Mouse (Mus musculus): ENCODE data around the gene Gm49396. TPM values are rescaled to one million over a fixed set of nuclear protein-coding genes. Genes with fewer than 3 reads are reported as not detected.

Gene Gm49396
- polyA plus RNA-seq, 1 experiment: 1.0 TPM

- H3K4me3 ChIP-seq: no peak overlapping the region
- H3K27me3 ChIP-seq (ENCODE audit: control insufficient read depth, insufficient read depth, insufficient read length): no peaks in the 10 kb centered on the region
- H3K4me2 ChIP-seq (ENCODE audit: low read depth): no peak overlapping the region
- TF ChIP-seq CEBPB (IDR thresholded peaks at IDR 0.05; ENCODE audit: insufficient read depth, poor library complexity, severe bottlenecking) (no peak), TCF12 (IDR thresholded peaks at IDR 0.05; ENCODE audit: insufficient read depth, poor library complexity, severe bottlenecking) (no peak), POLR2A (IDR thresholded peaks at IDR 0.05; ENCODE audit: insufficient read length, low read depth) (no peak), MYOD1 (IDR thresholded peaks at IDR 0.05; ENCODE audit: control insufficient read depth in 1 of 3, insufficient read length in 2 of 3, low read depth in 2 of 3) (no peak), REST (IDR thresholded peaks at IDR 0.05; ENCODE audit: insufficient read depth, insufficient read length) (no peak), USF1 (IDR thresholded peaks at IDR 0.05; ENCODE audit: low read depth) (no peak), SRF (IDR thresholded peaks at IDR 0.05; ENCODE audit: control insufficient read depth, insufficient read length, low read depth) (no peak), E2F4 (IDR thresholded peaks at IDR 0.05; ENCODE audit: insufficient read depth) (no peak), POLR2AphosphoS2 (IDR thresholded peaks at IDR 0.05; ENCODE audit: insufficient read length, low read depth) (no peak), TCF3 (IDR thresholded peaks at IDR 0.05; ENCODE audit: insufficient read length, low read depth) (no peak), MAX (IDR thresholded peaks at IDR 0.05; ENCODE audit: low read depth) (no peak), MYOG (IDR thresholded peaks at IDR 0.05; ENCODE audit: control insufficient read depth in 1 of 3, insufficient read depth in 1 of 3, insufficient read length in 2 of 3, low read depth in 2 of 3) (no peak)
- no peak overlapping the region for H3ac ChIP-seq (ENCODE audit: control insufficient read depth, insufficient read length)
- H3K79me2 ChIP-seq (ENCODE audit: control insufficient read depth, insufficient read depth): peaks cover 4% of the 10 kb centered on the region
- H3K36me3 ChIP-seq (ENCODE audit: control insufficient read depth, insufficient read depth): peaks cover 23% of the 10 kb centered on the region
Measured at GRCm38 (mm10) chr7:30615049-30615760, 52.1 kb downstream of the Gm49396 start.

Other genes with a start within 250 kb of the Gm49396 start
- 1.2 TPM for gene Syne4, start 248.5 kb upstream of the Gm49396 start, polyA plus RNA-seq (2012; fragmentation: generic; extraction: Trizol)
- 4.0 TPM for gene E130208F15Rik, start 241.6 kb upstream of the Gm49396 start, polyA plus RNA-seq (2012; fragmentation: generic; extraction: Trizol)
- gene Sdhaf1, start 239.4 kb upstream of the Gm49396 start, polyA plus RNA-seq (2012; fragmentation: generic; extraction: Trizol): 13.6 TPM
- 0.66 TPM for gene Lrfn3, start 200.6 kb upstream of the Gm49396 start, polyA plus RNA-seq (2012; fragmentation: generic; extraction: Trizol)
- gene Tyrobp, start 149.6 kb upstream of the Gm49396 start, polyA plus RNA-seq (2012; fragmentation: generic; extraction: Trizol): not detected
- gene Hcst, start 143.5 kb upstream of the Gm49396 start, polyA plus RNA-seq (2012; fragmentation: generic; extraction: Trizol): not detected
- gene Nfkbid, start 141.6 kb upstream of the Gm49396 start, polyA plus RNA-seq (2012; fragmentation: generic; extraction: Trizol): 0.07 TPM
- 0.26 TPM for gene Aplp1, start 117.8 kb upstream of the Gm49396 start, polyA plus RNA-seq (2012; fragmentation: generic; extraction: Trizol)
- not detected for gene Kirrel2, start 105.7 kb upstream of the Gm49396 start, polyA plus RNA-seq (2012; fragmentation: generic; extraction: Trizol)
- 0.43 TPM for gene Nphs1, start 105.0 kb upstream of the Gm49396 start, polyA plus RNA-seq (2012; fragmentation: generic; extraction: Trizol)
- not detected for gene Prodh2, start 69.7 kb upstream of the Gm49396 start, polyA plus RNA-seq (2012; fragmentation: generic; extraction: Trizol)
- 8.7 TPM for gene Arhgap33, start 28.3 kb upstream of the Gm49396 start, polyA plus RNA-seq (2012; fragmentation: generic; extraction: Trizol)
- gene Hspb6, start 11.2 kb upstream of the Gm49396 start, polyA plus RNA-seq (2012; fragmentation: generic; extraction: Trizol): 27.8 TPM
- 3.8 TPM for gene Proser3, start 11.0 kb upstream of the Gm49396 start, polyA plus RNA-seq (2012; fragmentation: generic; extraction: Trizol)
- 55.3 TPM for gene Lin37, start 3.5 kb upstream of the Gm49396 start, polyA plus RNA-seq (2012; fragmentation: generic; extraction: Trizol)
- gene U2af1l4, start within 50 bp of the Gm49396 start, polyA plus RNA-seq (2012; fragmentation: generic; extraction: Trizol): 72.3 TPM
- gene Psenen, start 283 bp downstream of the Gm49396 start, polyA plus RNA-seq (2012; fragmentation: generic; extraction: Trizol): 169 TPM
- 0.66 TPM for gene Igflr1, start 2.1 kb downstream of the Gm49396 start, polyA plus RNA-seq (2012; fragmentation: generic; extraction: Trizol)
- 12.9 TPM for gene Kmt2b, start 25.4 kb downstream of the Gm49396 start, polyA plus RNA-seq (2012; fragmentation: generic; extraction: Trizol)
- 0.11 TPM for gene Zbtb32, start 35.6 kb downstream of the Gm49396 start, polyA plus RNA-seq (2012; fragmentation: generic; extraction: Trizol)
- 0.59 TPM for gene Upk1a, start 49.5 kb downstream of the Gm49396 start, polyA plus RNA-seq (2012; fragmentation: generic; extraction: Trizol)
- gene Cox6b1, start 62.8 kb downstream of the Gm49396 start, polyA plus RNA-seq (2012; fragmentation: generic; extraction: Trizol): 1,108 TPM
- gene Etv2, start 72.5 kb downstream of the Gm49396 start, polyA plus RNA-seq (2012; fragmentation: generic; extraction: Trizol): not detected
- gene Rbm42, start 87.0 kb downstream of the Gm49396 start, polyA plus RNA-seq (2012; fragmentation: generic; extraction: Trizol): 124 TPM
- gene Haus5, start 101.7 kb downstream of the Gm49396 start, polyA plus RNA-seq (2012; fragmentation: generic; extraction: Trizol): 8.4 TPM
- gene Pmis2, start 108.3 kb downstream of the Gm49396 start, polyA plus RNA-seq (2012; fragmentation: generic; extraction: Trizol): not detected
- not detected for gene 2200002J24Rik, start 135.6 kb downstream of the Gm49396 start, polyA plus RNA-seq (2012; fragmentation: generic; extraction: Trizol)
- gene Atp4a, start 148.9 kb downstream of the Gm49396 start, polyA plus RNA-seq (2012; fragmentation: generic; extraction: Trizol): not detected
- gene Tmem147, start 166.2 kb downstream of the Gm49396 start, polyA plus RNA-seq (2012; fragmentation: generic; extraction: Trizol): 241 TPM
- 0.05 TPM for gene Gapdhs, start 180.3 kb downstream of the Gm49396 start, polyA plus RNA-seq (2012; fragmentation: generic; extraction: Trizol)
- 0.79 TPM for gene Sbsn, start 188.1 kb downstream of the Gm49396 start, polyA plus RNA-seq (2012; fragmentation: generic; extraction: Trizol)
- not detected for gene Dmkn, start 200.4 kb downstream of the Gm49396 start, polyA plus RNA-seq (2012; fragmentation: generic; extraction: Trizol)
- not detected for gene Krtdap, start 224.6 kb downstream of the Gm49396 start, polyA plus RNA-seq (2012; fragmentation: generic; extraction: Trizol)